Mouse (Mus musculus) adrenal gland, postnatal 36 days (tissue): ENCODE data around the gene Spcs2. TPM values are rescaled to one million over a fixed set of nuclear protein-coding genes. Genes with fewer than 3 reads are reported as not detected.

Experiments
- DNase-seq, 2 experiments: peaks; one replicate each; pipeline ENCODE4 v3.0.0; 2021; ENCODE audit warnings: mixed read lengths in 1 of 2
- long read RNA-seq, 2 experiments: library from polyadenylated mRNA; stranded (forward); transcript quantifications; one replicate each; pipeline ENCODE4 v2.0.0; 2021; ENCODE audit warnings: borderline sequencing depth in 2 of 2
- total RNA-seq, 2 experiments: library from RNA; stranded (reverse); gene quantifications; 2 replicates each; pipeline ENCODE4 v1.2.3; 2021

Spcs2 gene
- 100 to 1,000 TPM; 181 to 214 TPM for total RNA-seq
- long read RNA-seq, experiment 1, transcript Spcs2-201 (5 exons, 2,909 nt), result major isoform, 371 of 393 reads
- long read RNA-seq, experiment 1, partial matches to known transcripts, result 9 of 393 reads
- long read RNA-seq, experiment 1, other reads (novel, unspliced or antisense), result 6 of 393 reads
- long read RNA-seq, experiment 2, transcript Spcs2-201 (5 exons, 2,909 nt), result major isoform, 100 of 109 reads
- long read RNA-seq, experiment 2, partial matches to known transcripts, result 0 of 109 reads
- long read RNA-seq, experiment 2, other reads (novel, unspliced or antisense), result 8 of 109 reads

GRCm38 (mm10) chr7:99863362-99863761 lies at the start of gene Spcs2:
Gene Spcs2 (minus strand): TSS chr7:99863462.
- no peak for DNase-seq

- no peak for DNase-seq
Measured at GRCm38 (mm10) chr7:99911038-99911437, 47.8 kb upstream of the Spcs2 start.

GRCm38 (mm10) chr7:99907463-99907862 lies 44.2 kb upstream of the Spcs2 start:
- DNase-seq, result no peak

- no peak for DNase-seq
Measured at GRCm38 (mm10) chr7:99906346-99906745, 43.1 kb upstream of the Spcs2 start.

- DNase-seq, result no peak
Measured at GRCm38 (mm10) chr7:99904421-99905005, 41.3 kb upstream of the Spcs2 start.

- DNase-seq, result no peak
Measured at GRCm38 (mm10) chr7:99902918-99903665, 39.8 kb upstream of the Spcs2 start.

- DNase-seq, result no peak
Measured at GRCm38 (mm10) chr7:99902208-99902607, 38.9 kb upstream of the Spcs2 start.

- no peak for DNase-seq
Measured at GRCm38 (mm10) chr7:99896905-99897304, 33.6 kb upstream of the Spcs2 start.

- peak; percentile 49 to 63 for DNase-seq
Measured at GRCm38 (mm10) chr7:99894478-99894877, 31.2 kb upstream of the Spcs2 start.

GRCm38 (mm10) chr7:99893967-99894366 lies 30.7 kb upstream of the Spcs2 start:
- DNase-seq, result peak in 1 of 2 experiments; percentile 35

GRCm38 (mm10) chr7:99892351-99892750 lies 29.1 kb upstream of the Spcs2 start:
- peak; percentile 58 to 66 for DNase-seq

- DNase-seq, result peak; percentile 44 to 51
Measured at GRCm38 (mm10) chr7:99891471-99891870, 28.2 kb upstream of the Spcs2 start.

GRCm38 (mm10) chr7:99890168-99890755 lies 27.0 kb upstream of the Spcs2 start:
- DNase-seq, result no peak

GRCm38 (mm10) chr7:99889175-99889880 lies 26.1 kb upstream of the Spcs2 start:
- DNase-seq, result peak in 1 of 2 experiments; percentile 43

- DNase-seq, result no peak
Measured at GRCm38 (mm10) chr7:99887743-99888142, 24.5 kb upstream of the Spcs2 start.

- DNase-seq, result no peak
Measured at GRCm38 (mm10) chr7:99887230-99887735, 24.0 kb upstream of the Spcs2 start.

GRCm38 (mm10) chr7:99878254-99878653 lies 15.0 kb upstream of the Spcs2 start:
- DNase-seq, result no peak

GRCm38 (mm10) chr7:99876345-99876744 lies 13.1 kb upstream of the Spcs2 start:
- peak; percentile 87 to 90 for DNase-seq

GRCm38 (mm10) chr7:99875891-99876290 lies 12.6 kb upstream of the Spcs2 start:
- no peak for DNase-seq

GRCm38 (mm10) chr7:99873965-99874364 lies 10.7 kb upstream of the Spcs2 start:
- DNase-seq, result no peak

- DNase-seq, result no peak
Measured at GRCm38 (mm10) chr7:99869296-99869695, 6.0 kb upstream of the Spcs2 start.

- DNase-seq, result no peak
Measured at GRCm38 (mm10) chr7:99865219-99865618, 2.0 kb upstream of the Spcs2 start.
